Mouse (Mus musculus) limb, embryonic 14.5 days (tissue): Measurements from ENCODE around the gene Xirp1. TPM values are rescaled to one million over a fixed set of nuclear protein-coding genes. Genes with fewer than 3 reads are reported as not detected.

Experiments used
- ATAC-seq: fragments of 200-750 bp; cut with Nextera tagmentation; 2 replicates; pipeline ENCODE4 v1.8.0; 2017; ENCODE audit warnings: low read depth, moderate number of reproducible peaks, moderate TSS enrichment; ENCODE audit not compliant: low FRiP score
- DNase-seq: peaks from one replicate; pipeline ENCODE4 v3.0.0-alpha.2; 2015; ENCODE audit warnings: low spot score
- H3K27ac ChIP-seq: fragments of 300-500 bp; sonication (generic); replicated peaks from 2 replicates; pipeline ENCODE4 v1.5.1; 2014; ENCODE audit warnings: low read depth, mild to moderate bottlenecking, low read length, moderate library complexity, mixed read lengths
- H3K27me3 ChIP-seq: fragments of 300-500 bp; sonication (generic); 2 replicates; pipeline ENCODE4 v1.6.1; 2014; ENCODE audit warnings: low read length, mixed read lengths; ENCODE audit not compliant: control insufficient read depth, insufficient read depth
- H3K36me3 ChIP-seq: fragments of 300-500 bp; sonication (generic); 2 replicates; pipeline ENCODE4 v1.6.1; 2014; ENCODE audit warnings: mild to moderate bottlenecking, low read length, moderate library complexity, mixed read lengths; ENCODE audit not compliant: control insufficient read depth, insufficient read depth
- H3K4me1 ChIP-seq: fragments of 300-500 bp; sonication (generic); 2 replicates; pipeline ENCODE4 v1.6.1; 2014; ENCODE audit warnings: antibody characterized with exemption, low read length, mixed read lengths; ENCODE audit not compliant: control insufficient read depth, insufficient read depth
- H3K4me2 ChIP-seq: fragments of 300-500 bp; sonication (generic); replicated peaks from 2 replicates; pipeline ENCODE4 v1.6.1; 2014; ENCODE audit warnings: low read depth, mild to moderate bottlenecking, low read length, moderate library complexity; ENCODE audit not compliant: severe bottlenecking
- H3K4me3 ChIP-seq: fragments of 300-500 bp; sonication (generic); replicated peaks from 2 replicates; pipeline ENCODE4 v1.5.1; 2014; ENCODE audit warnings: low read length
- H3K9ac ChIP-seq: fragments of 300-500 bp; sonication (generic); 2 replicates; pipeline ENCODE4 v1.6.1; 2014; ENCODE audit warnings: mild to moderate bottlenecking, low read depth, low read length, moderate library complexity; ENCODE audit not compliant: severe bottlenecking
- H3K9me3 ChIP-seq: fragments of 300-500 bp; sonication (generic); 2 replicates; pipeline ENCODE4 v1.6.1; 2016; ENCODE audit warnings: low read length; ENCODE audit not compliant: control insufficient read depth
- POLR2A ChIP-seq: fragments of 200-500 bp; IDR thresholded peaks from 2 replicates; pipeline ENCODE4 v1.8.0; 2012; ENCODE audit warnings: inconsistent platforms, mild to moderate bottlenecking, moderate library complexity, borderline replicate concordance; ENCODE audit not compliant: insufficient read depth, insufficient read length; ENCODE audit errors: extremely low read depth
- WGBS: fragments of 180-500 bp; shearing (Covaris S2); extraction: QIAGEN DNeasy Blood & Tissue Kit; methylation state at CpG from one replicate; pipeline ENCODE4 v1.1.7; 2014; 5-methylcytosine and 5-hydroxymethylcytosine counted together
- polyA plus RNA-seq, 2 experiments: library from polyadenylated mRNA; depleted of rRNA in 1 of 2; stranded (reverse) in 1 of 2; unstranded in 1 of 2; fragments of >200 nt; fragmentation: Nextera tagmentation in 1 of 2; extraction: Ambion mirVana in 1 of 2; gene quantifications; 2 replicates each; pipeline versions ENCODE4 v1.2.1 to v1.2.3; 2012 to 2014

Xirp1 gene
- polyA plus RNA-seq, 2 experiments = 1.4 to 2.2 TPM

DNA sequence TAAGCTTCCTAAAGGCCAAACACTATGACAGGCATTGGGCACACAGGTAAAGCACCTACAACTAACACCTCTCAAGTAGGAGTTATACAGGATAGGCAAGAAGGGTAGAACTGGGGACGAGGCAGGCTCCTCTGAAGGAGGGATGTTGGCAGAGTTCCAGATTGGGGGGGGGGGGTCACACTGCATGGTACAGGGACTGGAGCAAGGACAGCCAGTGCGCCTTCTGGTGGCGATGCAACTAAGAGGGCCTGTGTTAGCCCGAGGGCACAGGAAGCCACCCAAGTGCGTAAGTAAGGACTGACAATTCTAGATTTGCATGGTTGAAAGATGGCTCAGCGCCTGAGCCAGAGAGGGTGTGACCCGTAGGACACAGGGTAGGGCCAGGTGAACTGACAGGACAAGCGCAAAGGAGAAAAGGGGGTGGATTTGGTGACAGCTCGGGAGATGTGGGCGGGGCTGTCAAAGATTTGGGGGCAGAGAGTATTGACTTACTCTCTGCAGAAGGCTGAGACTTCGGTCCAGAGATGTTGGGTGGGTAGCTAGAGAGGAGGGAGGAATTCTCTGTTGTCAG is 41.1 kb downstream of the Xirp1 start:
- Histone ChIP-seq H3K4me1 (peaks cover 49% of the 10 kb centered on the region), H3K36me3 (no peaks in the 10 kb centered on the region), H3K4me2 (peak overlapping the region; percentile 98), H3K9ac (peak overlapping the region; percentile 72), H3K27me3 (no peaks in the 10 kb centered on the region), H3K4me3 (peak overlapping the region; percentile 72), H3K9me3 (no peaks in the 10 kb centered on the region), H3K27ac (no peak overlapping the region)
- no peak for ATAC-seq
- 3% methylated on average over 11 of the region's 11 CpGs for WGBS
- peak; percentile 52 for DNase-seq
- no peak for TF ChIP-seq POLR2A

- ATAC-seq = 0 out of 2 replicates have a peak, but pooled peaks have one; percentile 16
- Histone ChIP-seq H3K9me3 (no peaks in the 10 kb centered on the region), H3K4me1 (peaks cover 58% of the 10 kb centered on the region), H3K4me2 (peak overlapping the region; percentile 98), H3K4me3 (peak overlapping the region; percentile 72), H3K27ac (peak overlapping the region; percentile 77), H3K27me3 (no peaks in the 10 kb centered on the region), H3K36me3 (no peaks in the 10 kb centered on the region), H3K9ac (peak overlapping the region; percentile 38)
- peak; percentile 73 for DNase-seq
- no peak for TF ChIP-seq POLR2A
- WGBS = 2% methylated on average over 16 of the region's 16 CpGs
These were observed 41.9 kb downstream of the Xirp1 start for GRCm38 (mm10) chr9:119981183-119982179.

GRCm38 (mm10) chr9:119980770-119981182 is 42.6 kb downstream of the Xirp1 start:
- WGBS = 2% methylated on average over 4 of the region's 4 CpGs
- peak overlapping the region; percentile 72 for H3K4me3 ChIP-seq
- ATAC-seq (no peak), DNase-seq (no peak)
- H3K9ac ChIP-seq = peak overlapping the region; percentile 38; the same call in 1 of the 2 replicates
- no peaks in the 10 kb centered on the region for H3K36me3 ChIP-seq
- peak overlapping the region; percentile 98 for H3K4me2 ChIP-seq
- no peaks in the 10 kb centered on the region for H3K9me3 ChIP-seq
- no peak for TF ChIP-seq POLR2A
- no peaks in the 10 kb centered on the region for H3K27me3 ChIP-seq
- H3K4me1 ChIP-seq = peaks cover 59% of the 10 kb centered on the region
- peak overlapping the region; percentile 77 for H3K27ac ChIP-seq

GRCm38 (mm10) chr9:119979749-119980148 is 43.6 kb downstream of the Xirp1 start:
- H3K9me3 ChIP-seq = no peaks in the 10 kb centered on the region
- TF ChIP-seq POLR2A = no peak
- H3K4me3 ChIP-seq = no peak overlapping the region
- no peak overlapping the region for H3K27ac ChIP-seq
- H3K27me3 ChIP-seq = no peaks in the 10 kb centered on the region
- no peak overlapping the region for H3K4me2 ChIP-seq
- peaks cover 59% of the 10 kb centered on the region for H3K4me1 ChIP-seq
- H3K9ac ChIP-seq = no peak overlapping the region
- no peak for ATAC-seq
- WGBS = 66% methylated on average over 2 of the region's 2 CpGs
- peaks cover 5% of the 10 kb centered on the region; the same call in 1 of the 2 replicates for H3K36me3 ChIP-seq
- DNase-seq = no peak

DNA sequence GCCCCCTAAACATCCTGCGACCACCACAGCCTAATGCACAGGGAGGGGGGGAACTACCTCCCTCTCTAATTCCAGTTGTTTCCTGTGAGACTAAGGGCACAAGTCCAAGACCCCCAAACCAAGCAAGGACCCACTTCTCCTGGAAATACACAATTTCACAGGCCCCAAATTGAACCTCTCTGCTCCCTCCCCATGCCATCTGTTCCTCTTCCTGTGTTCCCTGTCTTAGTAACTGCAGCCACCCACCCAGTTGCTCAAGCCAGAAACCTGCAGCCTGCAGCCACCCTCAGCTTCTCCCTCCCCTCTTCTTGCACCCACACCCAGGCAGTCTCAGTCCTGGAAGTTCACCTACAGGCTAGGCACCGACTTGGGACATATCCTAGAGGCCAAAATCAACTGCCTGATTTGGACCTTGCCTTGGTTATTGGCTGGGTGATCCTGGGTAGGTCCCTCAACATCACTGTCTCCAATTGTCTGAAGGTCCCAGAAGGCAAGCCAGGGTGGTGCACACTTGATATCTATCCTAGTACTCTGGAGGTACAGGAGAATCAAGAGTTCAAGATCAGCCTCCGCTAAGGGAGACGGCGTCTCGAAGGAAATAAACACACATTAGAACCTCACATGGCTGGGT is 44.5 kb downstream of the Xirp1 start:
- TF ChIP-seq POLR2A = no peak
- ATAC-seq (no peak), DNase-seq (no peak)
- H3K27me3 ChIP-seq = no peaks in the 10 kb centered on the region
- H3K27ac ChIP-seq = no peak overlapping the region
- H3K9ac ChIP-seq = no peak overlapping the region
- 87% methylated on average over 5 of the region's 6 CpGs for WGBS
- peaks cover 10% of the 10 kb centered on the region for H3K36me3 ChIP-seq
- no peak overlapping the region for H3K4me3 ChIP-seq
- no peaks in the 10 kb centered on the region for H3K9me3 ChIP-seq
- no peak overlapping the region for H3K4me2 ChIP-seq
- H3K4me1 ChIP-seq = peaks cover 56% of the 10 kb centered on the region
